Mouse (Mus musculus) kidney, embryonic 14.5 days (tissue): ENCODE data around the gene Lpcat2b. TPM values are rescaled to one million over a fixed set of nuclear protein-coding genes. Genes with fewer than 3 reads are reported as not detected.
A peak's percentile ranks its signal among the peaks of the same experiment; 100 is the strongest.
"Not testable (repeated sequence)": the region's sequence is repeated elsewhere in the genome, so short reads cannot be mapped to it uniquely, and the experiment has no call there.

Source experiments
- ATAC-seq: fragments of 200-750 bp; cut with Nextera tagmentation; 2 replicates; pipeline ENCODE4 v1.8.0; 2017; ENCODE audit warnings: moderate number of reproducible peaks, mild to moderate bottlenecking, moderate TSS enrichment, moderate library complexity; ENCODE audit not compliant: low FRiP score, low TSS enrichment
- H3K27ac ChIP-seq: fragments of 300-500 bp; sonication (generic); 2 replicates; pipeline ENCODE4 v1.5.1; 2014; ENCODE audit warnings: low read depth, mild to moderate bottlenecking, low read length, moderate library complexity, mixed read lengths
- H3K27me3 ChIP-seq: fragments of 300-500 bp; sonication (generic); 2 replicates; pipeline ENCODE4 v1.6.1; 2014; ENCODE audit warnings: mild to moderate bottlenecking, low read length; ENCODE audit not compliant: control insufficient read depth, insufficient read depth
- H3K36me3 ChIP-seq: fragments of 300-500 bp; sonication (generic); 2 replicates; pipeline ENCODE4 v1.6.1; 2014; ENCODE audit warnings: low read length, mixed read lengths; ENCODE audit not compliant: control insufficient read depth, insufficient read depth
- H3K4me1 ChIP-seq: fragments of 300-500 bp; sonication (generic); 2 replicates; pipeline ENCODE4 v1.6.1; 2014; ENCODE audit warnings: low read length, mixed read lengths; ENCODE audit not compliant: control insufficient read depth, insufficient read depth
- H3K4me2 ChIP-seq: fragments of 300-500 bp; sonication (generic); replicated peaks from 2 replicates; pipeline ENCODE4 v1.6.1; 2014; ENCODE audit warnings: low read depth, mild to moderate bottlenecking, low read length
- H3K4me3 ChIP-seq: fragments of 300-500 bp; sonication (generic); 2 replicates; pipeline ENCODE4 v1.5.1; 2014; ENCODE audit warnings: mild to moderate bottlenecking, low read length
- H3K9ac ChIP-seq: fragments of 300-500 bp; sonication (generic); 2 replicates; pipeline ENCODE4 v1.6.1; 2014; ENCODE audit warnings: low read depth, mild to moderate bottlenecking, low read length, moderate library complexity
- H3K9me3 ChIP-seq: fragments of 300-500 bp; sonication (generic); 2 replicates; pipeline ENCODE4 v1.6.1; 2016; ENCODE audit warnings: low read length; ENCODE audit not compliant: control insufficient read depth
- WGBS: fragments of 180-500 bp; shearing (Covaris S2); extraction: QIAGEN DNeasy Blood & Tissue Kit; methylation state at CpG from one replicate; pipeline ENCODE4 v1.1.7; 2014; 5-methylcytosine and 5-hydroxymethylcytosine counted together
- polyA plus RNA-seq: library from polyadenylated mRNA; unstranded; fragments of >200 nt; fragmentation: Nextera tagmentation; extraction: Ambion mirVana; gene quantifications from 2 replicates; pipeline ENCODE4 v1.2.1, GENCODE M21; 2014

Gene Lpcat2b
- not detected in 2 replicates for polyA plus RNA-seq

- Histone ChIP-seq H3K27me3 (no peaks in the 10 kb centered on the region), H3K4me2 (no peak within 1 kb of the TSS), H3K36me3 (no peaks in the 10 kb centered on the region), H3K9me3 (no peaks in the 10 kb centered on the region), H3K9ac (no peak within 1 kb of the TSS), H3K27ac (no peak within 1 kb of the TSS), H3K4me1 (no peaks in the 10 kb centered on the region), H3K4me3 (no peak within 1 kb of the TSS)
- WGBS = 87% methylated on average over 3 of the region's 3 CpGs
- no peak for ATAC-seq
Observed at GRCm38 (mm10) chr5:107431249-107431648, at the start of gene Lpcat2b. Lpcat2b (plus strand) TSS chr5:107431549.

- not testable (repeated sequence) for H3K9me3 ChIP-seq, H3K27ac ChIP-seq, H3K4me3 ChIP-seq, ATAC-seq, H3K4me1 ChIP-seq, H3K27me3 ChIP-seq, H3K9ac ChIP-seq, H3K4me2 ChIP-seq, H3K36me3 ChIP-seq
Observed at GRCm38 (mm10) chr5:107386448-107386847, 44.9 kb upstream of the Lpcat2b start.

- no peak overlapping the region for H3K9ac ChIP-seq
- no peak overlapping the region for H3K4me2 ChIP-seq
- H3K36me3 ChIP-seq = no peaks in the 10 kb centered on the region
- 94% methylated on average over 1 of the region's 1 CpGs for WGBS
- H3K27me3 ChIP-seq = no peaks in the 10 kb centered on the region
- no peaks in the 10 kb centered on the region for H3K4me1 ChIP-seq
- no peaks in the 10 kb centered on the region for H3K9me3 ChIP-seq
- H3K27ac ChIP-seq = no peak overlapping the region
- no peak for ATAC-seq
- H3K4me3 ChIP-seq = no peak overlapping the region
Observed at GRCm38 (mm10) chr5:107387788-107388187, 43.6 kb upstream of the Lpcat2b start.

GRCm38 (mm10) chr5:107389373-107389772 is 42.0 kb upstream of the Lpcat2b start:
- 89% methylated on average over 2 of the region's 2 CpGs for WGBS
- H3K4me2 ChIP-seq = no peak overlapping the region
- ATAC-seq = no peak

GRCm38 (mm10) chr5:107394437-107394836 is 36.9 kb upstream of the Lpcat2b start:
- H3K27me3 ChIP-seq = no peaks in the 10 kb centered on the region

More at GRCm38 (mm10) chr5:107389373-107389772, 42.0 kb upstream of the Lpcat2b start:
- Histone ChIP-seq H3K27me3 (no peaks in the 10 kb centered on the region), H3K9me3 (no peaks in the 10 kb centered on the region), H3K4me1 (no peaks in the 10 kb centered on the region), H3K36me3 (no peaks in the 10 kb centered on the region), H3K27ac (no peak overlapping the region), H3K4me3 (no peak overlapping the region), H3K9ac (no peak overlapping the region)

GRCm38 (mm10) chr5:107402436-107402835 is 28.9 kb upstream of the Lpcat2b start, which contains the start of gene Ephx4:
Ephx4 (plus strand) TSS chr5:107402736.
- ATAC-seq = no peak
- WGBS = 18% methylated on average over 5 of the region's 5 CpGs

More at GRCm38 (mm10) chr5:107394437-107394836, 36.9 kb upstream of the Lpcat2b start:
- Histone ChIP-seq H3K27ac (no peak overlapping the region), H3K4me2 (no peak overlapping the region), H3K9ac (no peak overlapping the region), H3K4me1 (no peaks in the 10 kb centered on the region), H3K9me3 (no peaks in the 10 kb centered on the region), H3K36me3 (no peaks in the 10 kb centered on the region), H3K4me3 (no peak overlapping the region)
- no peak for ATAC-seq
- WGBS = 30% methylated on average over 2 of the region's 2 CpGs

GRCm38 (mm10) chr5:107403011-107403946 is 28.1 kb upstream of the Lpcat2b start:
- no peak overlapping the region for H3K27ac ChIP-seq
- H3K9ac ChIP-seq = peak overlapping the region; percentile 63
- peak overlapping the region; percentile 61 for H3K4me3 ChIP-seq
- peaks cover 23% of the 10 kb centered on the region for H3K27me3 ChIP-seq
- peak overlapping the region; percentile 99 for H3K4me2 ChIP-seq
- no peaks in the 10 kb centered on the region for H3K36me3 ChIP-seq
- under 1% methylated on average over 66 of the region's 80 CpGs for WGBS
- ATAC-seq = peak; percentile 89
- peaks cover 5% of the 10 kb centered on the region; the same call in 1 of the 2 replicates for H3K4me1 ChIP-seq
- no peaks in the 10 kb centered on the region for H3K9me3 ChIP-seq

More at GRCm38 (mm10) chr5:107402436-107402835, 28.9 kb upstream of the Lpcat2b start, which contains the start of gene Ephx4:
- H3K27ac ChIP-seq = no peak within 1 kb of the TSS
- peak within 1 kb of the TSS; percentile 63 for H3K9ac ChIP-seq
- no peaks in the 10 kb centered on the region for H3K36me3 ChIP-seq
- peak within 1 kb of the TSS; percentile 99 for H3K4me2 ChIP-seq
- peak within 1 kb of the TSS; percentile 61 for H3K4me3 ChIP-seq
- H3K27me3 ChIP-seq = peaks cover 23% of the 10 kb centered on the region
- H3K9me3 ChIP-seq = no peaks in the 10 kb centered on the region
- peaks cover 5% of the 10 kb centered on the region; the same call in 1 of the 2 replicates for H3K4me1 ChIP-seq

GRCm38 (mm10) chr5:107403947-107404684 is 27.2 kb upstream of the Lpcat2b start:
- H3K4me1 ChIP-seq = peaks cover 5% of the 10 kb centered on the region; the same call in 1 of the 2 replicates
- 27% methylated on average over 12 of the region's 12 CpGs for WGBS
- H3K9ac ChIP-seq = peak overlapping the region; percentile 63; the same call in 1 of the 2 replicates
- peaks cover 23% of the 10 kb centered on the region for H3K27me3 ChIP-seq
- no peaks in the 10 kb centered on the region for H3K36me3 ChIP-seq
- peak overlapping the region; percentile 61 for H3K4me3 ChIP-seq
- peak overlapping the region; percentile 99 for H3K4me2 ChIP-seq
- no peak overlapping the region for H3K27ac ChIP-seq
- no peaks in the 10 kb centered on the region for H3K9me3 ChIP-seq
- ATAC-seq = no peak; the same call in 1 of the 2 replicates
